Mouse (Mus musculus): Measurements from ENCODE around the gene Ugt1a5. TPM values are rescaled to one million over a fixed set of nuclear protein-coding genes. Genes with fewer than 3 reads are reported as not detected.

Ugt1a5 gene
- total and polyA plus RNA-seq, 3 experiments: not detected

- Histone ChIP-seq H3K79me2 (ENCODE audit: control insufficient read depth, insufficient read depth, low read length, poor library complexity) (no peaks in the 10 kb centered on the region), H3K27ac (ENCODE audit: control insufficient read depth, low read depth, low read length) (no peak overlapping the region), H3K9ac (ENCODE audit: control insufficient read depth, low read depth, low read length, poor library complexity, severe bottlenecking) (no peak overlapping the region), H3K9me3 (replicated peaks; ENCODE audit: insufficient read depth, low read length) (no peaks in the 10 kb centered on the region), H3K36me3 (ENCODE audit: control insufficient read depth in 1 of 2, insufficient read depth in 2 of 2, low read length in 2 of 2) (peaks cover 0 to 19% of the 10 kb centered on the region in 2 experiments; a peak in 2 of 4 replicates), H3K4me3 (ENCODE audit: control insufficient read depth in 1 of 2, insufficient read depth in 1 of 2, low read depth in 2 of 2, low read length in 2 of 2) (no peak overlapping the region), H3K27me3 (ENCODE audit: control insufficient read depth in 1 of 2, insufficient read depth in 2 of 2, low read length in 2 of 2) (no peaks in the 10 kb centered on the region), H3K4me1 (ENCODE audit: control insufficient read depth in 1 of 2, insufficient read depth in 2 of 2, low read length in 2 of 2) (peaks cover 5 to 15% of the 10 kb centered on the region in 2 experiments)
- TF ChIP-seq POLR2AphosphoS5 (IDR thresholded peaks at IDR 0.05; ENCODE audit: borderline replicate concordance, low read depth, low read length) (no peak), BHLHE40 (IDR thresholded peaks at IDR 0.05; ENCODE audit: borderline replicate concordance, low read depth, low read length) (no peak), CTCF (IDR thresholded peaks at IDR 0.05 in 2 of 3, conservative IDR thresholded peaks at IDR 0.05 in 1 of 3; ENCODE audit: control insufficient read depth in 1 of 3, insufficient read depth in 1 of 3, low read depth in 2 of 3, low read length in 3 of 3, poor library complexity in 1 of 3, severe bottlenecking in 1 of 3) (no peak), UBTF (IDR thresholded peaks at IDR 0.05; ENCODE audit: borderline replicate concordance, insufficient read depth, low read depth, low read length) (no peak), MYB (IDR thresholded peaks at IDR 0.05; ENCODE audit: low read depth, low read length) (no peak), MYC (IDR thresholded peaks at IDR 0.05; ENCODE audit: low read depth, low read length) (no peak), ZC3H11A (IDR thresholded peaks at IDR 0.05; ENCODE audit: low read depth, low read length) (no peak), NRF1 (IDR thresholded peaks at IDR 0.05; ENCODE audit: insufficient read depth, low read depth, low read length, poor library complexity, severe bottlenecking) (no peak), POLR2A (IDR thresholded peaks at IDR 0.05; ENCODE audit: control insufficient read depth in 1 of 2, insufficient read depth in 1 of 2, low read depth in 1 of 2, low read length in 2 of 2, poor library complexity in 1 of 2) (no peak), MAX (IDR thresholded peaks at IDR 0.05; ENCODE audit: low read length) (no peak), NELFE (IDR thresholded peaks at IDR 0.05; ENCODE audit: low read depth, low read length) (no peak), HCFC1 (IDR thresholded peaks at IDR 0.05; ENCODE audit: low read depth, low read length) (no peak), KAT2A (conservative IDR thresholded peaks at IDR 0.05; ENCODE audit: low read depth, low read length) (no peak)
- DNase-seq (ENCODE audit: low read depth, low spot score): no peak
Measured at GRCm38 (mm10) chr1:88257681-88258080, 91.9 kb downstream of the Ugt1a5 start.

DNA sequence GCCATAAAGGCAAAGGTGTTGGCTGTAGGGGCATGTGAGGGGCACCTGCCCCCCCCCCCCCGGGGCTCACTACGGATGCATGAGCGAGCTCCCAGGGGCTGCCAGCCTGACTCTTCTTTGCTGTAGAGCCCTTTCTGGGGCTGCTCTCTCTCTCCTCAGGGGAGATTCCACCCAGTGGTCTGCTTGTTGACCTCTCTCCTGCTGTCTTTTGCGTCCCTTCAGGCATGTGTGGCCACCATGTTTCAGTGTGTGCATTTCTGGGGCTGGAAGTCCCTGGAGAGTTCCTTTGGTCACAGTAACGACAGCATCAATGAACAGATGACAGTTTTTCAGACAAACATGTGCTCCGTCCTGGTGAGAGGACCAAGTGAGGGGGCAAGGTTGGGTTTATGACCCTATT, 92.5 kb downstream of the Ugt1a5 start:
- Histone ChIP-seq H3K27me3 (ENCODE audit: control insufficient read depth in 1 of 2, insufficient read depth in 2 of 2, low read length in 2 of 2) (no peaks in the 10 kb centered on the region), H3K4me1 (ENCODE audit: control insufficient read depth in 1 of 2, insufficient read depth in 2 of 2, low read length in 2 of 2) (peaks cover 7 to 17% of the 10 kb centered on the region in 2 experiments), H3K79me2 (ENCODE audit: control insufficient read depth, insufficient read depth, low read length, poor library complexity) (no peaks in the 10 kb centered on the region), H3K36me3 (ENCODE audit: control insufficient read depth in 1 of 2, insufficient read depth in 2 of 2, low read length in 2 of 2) (peaks cover 0 to 24% of the 10 kb centered on the region in 2 experiments; a peak in 2 of 4 replicates), H3K9ac (ENCODE audit: control insufficient read depth, low read depth, low read length, poor library complexity, severe bottlenecking) (no peak overlapping the region), H3K27ac (ENCODE audit: control insufficient read depth, low read depth, low read length) (no peak overlapping the region), H3K9me3 (replicated peaks; ENCODE audit: insufficient read depth, low read length) (no peaks in the 10 kb centered on the region), H3K4me3 (ENCODE audit: control insufficient read depth in 1 of 2, insufficient read depth in 1 of 2, low read depth in 2 of 2, low read length in 2 of 2) (no peak overlapping the region)
- TF ChIP-seq EP300 (IDR thresholded peaks at IDR 0.05; ENCODE audit: low read depth in 1 of 2, low read length in 2 of 2) (no peak), POLR2AphosphoS2 (IDR thresholded peaks at IDR 0.05; ENCODE audit: low read length) (no peak; the same call in 1 of the 2 replicates), NRF1 (IDR thresholded peaks at IDR 0.05; ENCODE audit: insufficient read depth, low read depth, low read length, poor library complexity, severe bottlenecking) (no peak), ZC3H11A (IDR thresholded peaks at IDR 0.05; ENCODE audit: low read depth, low read length) (no peak), MEF2A (IDR thresholded peaks at IDR 0.05; ENCODE audit: extremely low read depth, insufficient replicate concordance, low read depth, low read length, poor library complexity, severe bottlenecking) (no peak), USF1 (IDR thresholded peaks at IDR 0.05; ENCODE audit: low read depth, low read length) (no peak), SIN3A (IDR thresholded peaks at IDR 0.05; ENCODE audit: low read length) (no peak), USF2 (IDR thresholded peaks at IDR 0.05; ENCODE audit: borderline replicate concordance in 1 of 2, insufficient read depth in 1 of 2, low read depth in 1 of 2, low read length in 2 of 2) (no peak), ZMIZ1 (IDR thresholded peaks at IDR 0.05; ENCODE audit: low read depth, low read length) (no peak; the same call in 1 of the 2 replicates), POLR2A (IDR thresholded peaks at IDR 0.05; ENCODE audit: control insufficient read depth in 1 of 2, insufficient read depth in 1 of 2, low read depth in 1 of 2, low read length in 2 of 2, poor library complexity in 1 of 2) (no peak), CTCF (IDR thresholded peaks at IDR 0.05 in 2 of 3, conservative IDR thresholded peaks at IDR 0.05 in 1 of 3; ENCODE audit: control insufficient read depth in 1 of 3, insufficient read depth in 1 of 3, low read depth in 2 of 3, low read length in 3 of 3, poor library complexity in 1 of 3, severe bottlenecking in 1 of 3) (no peak), MYB (IDR thresholded peaks at IDR 0.05; ENCODE audit: low read depth, low read length) (no peak), POLR2AphosphoS5 (IDR thresholded peaks at IDR 0.05; ENCODE audit: borderline replicate concordance, low read depth, low read length) (no peak), KAT2A (conservative IDR thresholded peaks at IDR 0.05; ENCODE audit: low read depth, low read length) (no peak), NELFE (IDR thresholded peaks at IDR 0.05; ENCODE audit: low read depth, low read length) (no peak)
- DNase-seq (ENCODE audit: low read depth, low spot score): no peak
